Comparison of ENCODE assay signal across 25 mouse cellular contexts in genomic region chr3:14882756-14883155, GRCm38 (mm10). TPM values are rescaled to one million over a fixed set of nuclear protein-coding genes. Genes with fewer than 3 reads are reported as not detected.
A peak's percentile ranks its signal among the peaks of the same experiment; 100 is the strongest.
DNase-seq lines count a peak whose midpoint lies in the region; ATAC-seq and TF ChIP-seq lines count a peak whose summit lies in the region.
"Had no signal": no experiment of that assay in that cellular context is flagged by ENCODE, and none has a peak within 500 bp of the region (broad histone marks: within the 10 kb centered on the region; RNA-seq: fewer than 3 reads in every experiment).

No protein-coding gene starts in this region.

- peak overlapping the region; percentile 54 for H3K9ac ChIP-seq in MEL (ENCODE audit: control insufficient read depth, low read depth, low read length, poor library complexity, severe bottlenecking)
- H3K9ac ChIP-seq in liver, embryonic 12.5 days, result peak overlapping the region; percentile 52
- peak overlapping the region; percentile 43 for H3K9ac ChIP-seq in liver, embryonic 15.5 days
- H3K9ac ChIP-seq: embryonic facial prominence, embryonic 13.5 days; forebrain, embryonic 15.5 days; hindbrain, embryonic 12.5 days; hindbrain, embryonic 15.5 days had no signal

- no peaks in the 10 kb centered on the region for H3K27me3 ChIP-seq in MEL (ENCODE audit: control insufficient read depth in 1 of 2, insufficient read depth in 2 of 2, low read length in 2 of 2)
- no peaks in the 10 kb centered on the region for H3K27me3 ChIP-seq in liver, embryonic 12.5 days (replicated peaks)
- no peaks in the 10 kb centered on the region for H3K27me3 ChIP-seq in liver, embryonic 15.5 days
- H3K27me3 ChIP-seq: forebrain, embryonic 15.5 days; hindbrain, embryonic 15.5 days; Patski had no signal

- no peak overlapping the region for H3K4me3 ChIP-seq in MEL (ENCODE audit: control insufficient read depth in 1 of 2, insufficient read depth in 1 of 2, low read depth in 2 of 2, low read length in 2 of 2)
- H3K4me3 ChIP-seq in liver, embryonic 12.5 days, result no peak overlapping the region
- no peak overlapping the region for H3K4me3 ChIP-seq in liver, embryonic 15.5 days (replicated peaks)
- H3K4me3 ChIP-seq: embryonic facial prominence, embryonic 10.5 days; embryonic facial prominence, embryonic 13.5 days; forebrain, embryonic 15.5 days; heart, adult 2 months; hindbrain, embryonic 12.5 days; hindbrain, embryonic 15.5 days had no signal

- peak overlapping the region; percentile 87 for H3K27ac ChIP-seq in MEL (ENCODE audit: control insufficient read depth, low read depth, low read length)
- H3K27ac ChIP-seq in liver, embryonic 12.5 days, result peak overlapping the region; percentile 88
- H3K27ac ChIP-seq in liver, embryonic 15.5 days (replicated peaks), result peak overlapping the region; percentile 85
- H3K27ac ChIP-seq: embryonic facial prominence, embryonic 10.5 days; embryonic facial prominence, embryonic 13.5 days; forebrain, embryonic 15.5 days; heart, adult 2 months; hindbrain, embryonic 12.5 days; hindbrain, embryonic 15.5 days had no signal

- TF ChIP-seq CTCF in MEL (IDR thresholded peaks at IDR 0.05 in 2 of 3, conservative IDR thresholded peaks at IDR 0.05 in 1 of 3; ENCODE audit: control insufficient read depth in 1 of 3, insufficient read depth in 1 of 3, low read depth in 2 of 3, low read length in 3 of 3, poor library complexity in 1 of 3, severe bottlenecking in 1 of 3), result no peak

- no peaks in the 10 kb centered on the region for H3K9me3 ChIP-seq in MEL (replicated peaks; ENCODE audit: insufficient read depth, low read length)
- no peaks in the 10 kb centered on the region for H3K9me3 ChIP-seq in liver, embryonic 12.5 days (replicated peaks)
- no peaks in the 10 kb centered on the region for H3K9me3 ChIP-seq in liver, embryonic 15.5 days (replicated peaks)
- H3K9me3 ChIP-seq: embryonic facial prominence, embryonic 10.5 days; embryonic facial prominence, embryonic 13.5 days; forebrain, embryonic 15.5 days; hindbrain, embryonic 12.5 days; hindbrain, embryonic 15.5 days had no signal

- peaks cover 23% of the 10 kb centered on the region for H3K79me2 ChIP-seq in MEL (ENCODE audit: control insufficient read depth, insufficient read depth, low read length, poor library complexity)

- H3K36me3 ChIP-seq in MEL (ENCODE audit: control insufficient read depth in 1 of 2, insufficient read depth in 2 of 2, low read length in 2 of 2), result peaks cover 0 to 43% of the 10 kb centered on the region in 2 experiments; a peak in 3 of 4 replicates
- peaks cover 5% of the 10 kb centered on the region for H3K36me3 ChIP-seq in liver, embryonic 12.5 days
- H3K36me3 ChIP-seq in liver, embryonic 15.5 days (replicated peaks), result peaks cover 9% of the 10 kb centered on the region
- H3K36me3 ChIP-seq: embryonic facial prominence, embryonic 10.5 days; embryonic facial prominence, embryonic 13.5 days; forebrain, embryonic 15.5 days; hindbrain, embryonic 12.5 days; hindbrain, embryonic 15.5 days had no signal

- TF ChIP-seq EP300 in MEL (IDR thresholded peaks at IDR 0.05; ENCODE audit: low read depth in 1 of 2, low read length in 2 of 2), result peak; percentile 77 to 89

- DNase-seq in MEL (ENCODE audit: low read depth, low spot score), result peak; percentile 73
- peak; percentile 69 for DNase-seq in MEL-GATA-1-ER (ENCODE audit: extremely low read depth, low read depth)
- DNase-seq in cerebellum, postnatal 36 days, result no peak
- no peak for DNase-seq in heart, adult 9 months (ENCODE audit: low spot score in 2 of 2)
- DNase-seq in retina, embryonic 14.5 days (ENCODE audit: low spot score), result no peak
- DNase-seq in layer of hippocampus, adult 11-12 months (ENCODE audit: low spot score), result no peak
- DNase-seq: adrenal gland, postnatal 10 days; adrenal gland, postnatal 36 days; cerebellum, adult 11-12 months; cerebellum, adult 9-10 months; cerebellum, postnatal 14 days; embryo, embryonic 11 days; gastrocnemius, postnatal 10 days; gastrocnemius, postnatal 36 days; heart, adult 2 months had no signal

- peak overlapping the region; percentile 35 for H3K4me2 ChIP-seq in liver, embryonic 12.5 days
- H3K4me2 ChIP-seq in liver, embryonic 15.5 days, result peak overlapping the region; percentile 32
- H3K4me2 ChIP-seq: embryonic facial prominence, embryonic 13.5 days; forebrain, embryonic 15.5 days; heart, embryonic 11.5 days; hindbrain, embryonic 12.5 days; hindbrain, embryonic 15.5 days had no signal

- peaks cover 29 to 32% of the 10 kb centered on the region in 2 experiments for H3K4me1 ChIP-seq in MEL (ENCODE audit: control insufficient read depth in 1 of 2, insufficient read depth in 2 of 2, low read length in 2 of 2)
- peaks cover 62% of the 10 kb centered on the region for H3K4me1 ChIP-seq in liver, embryonic 12.5 days
- peaks cover 57% of the 10 kb centered on the region for H3K4me1 ChIP-seq in liver, embryonic 15.5 days (replicated peaks)
- H3K4me1 ChIP-seq: hindbrain, embryonic 12.5 days; hindbrain, embryonic 15.5 days had no signal

- TF ChIP-seq RAD21 in MEL (IDR thresholded peaks at IDR 0.05; ENCODE audit: low read depth, low read length), result no peak

- TF ChIP-seq POLR2A in MEL (IDR thresholded peaks at IDR 0.05; ENCODE audit: control insufficient read depth in 1 of 2, insufficient read depth in 1 of 2, low read depth in 1 of 2, low read length in 2 of 2, poor library complexity in 1 of 2), result 0 out of 4 replicates have a peak, but pooled peaks of 1 of the 2 experiments have one; percentile 20

- no peak for ATAC-seq in liver, embryonic 12.5 days
- ATAC-seq in liver, embryonic 15.5 days (ENCODE audit: insufficient read depth), result no peak
- ATAC-seq: CD4-positive, CD25-positive, alpha-beta regulatory T cell, adult 4 months; forebrain, embryonic 15.5 days; Patski had no signal

- 22% methylated on average over 3 of the region's 3 CpGs for WGBS in liver, embryonic 12.5 days (ENCODE audit: insufficient replicate concordance)
- 23% methylated on average over 3 of the region's 3 CpGs for WGBS in liver, embryonic 15.5 days (ENCODE audit: insufficient replicate concordance)

TF ChIP-seq in MEL, 35 proteins besides CTCF, POLR2A, EP300 and RAD21:
- TF ChIP-seq RCOR1 (IDR thresholded peaks at IDR 0.05; ENCODE audit: low read depth, low read length) (peak; percentile 81), TBP (IDR thresholded peaks at IDR 0.05; ENCODE audit: low read depth, low read length) (peak; percentile 50; the same call in 1 of the 2 replicates), ELF1 (IDR thresholded peaks at IDR 0.05; ENCODE audit: low read depth, low read length) (no peak), ZKSCAN1 (IDR thresholded peaks at IDR 0.05; ENCODE audit: low read depth, low read length) (no peak), ETS1 (IDR thresholded peaks at IDR 0.05; ENCODE audit: low read depth, low read length) (peak; percentile 71; the same call in 1 of the 2 replicates), MYB (IDR thresholded peaks at IDR 0.05; ENCODE audit: low read depth, low read length) (no peak), GABPA (IDR thresholded peaks at IDR 0.05; ENCODE audit: low read depth, low read length) (no peak), TAL1 (IDR thresholded peaks at IDR 0.05; ENCODE audit: low read length) (peak; percentile 47), GATA1 (IDR thresholded peaks at IDR 0.05; ENCODE audit: low read depth, low read length) (peak; percentile 77), TCF12 (IDR thresholded peaks at IDR 0.05; ENCODE audit: low read depth, low read length) (peak; percentile 87)

RNA-seq across cellular contexts. Expression of gene Car2, which starts 3.3 kb away (rescaled TPM):
- total RNA-seq in MEL (2012; rRNA removed), result 235 and 397 TPM in 2 replicates
- 100 to 1,000 TPM; 109 to 369 TPM for polyA plus RNA-seq in MEL (2012; ENCODE audit: insufficient read depth in 1 of 2, insufficient read length in 2 of 2, low read depth in 1 of 2, low replicate concordance in 2 of 2, missing spikeins in 1 of 2)
- polyA plus RNA-seq in liver, embryonic 12.5 days (2016; fragmentation: Nextera tagmentation; extraction: Ambion mirVana), result 2,168 and 2,210 TPM in 2 replicates
- polyA plus RNA-seq in liver, embryonic 15.5 days (2015; fragmentation: Nextera tagmentation; extraction: Ambion mirVana), result 2,386 and 2,474 TPM in 2 replicates

RNA-seq across cellular contexts. Expression of gene Car3, which starts 19.4 kb away (rescaled TPM):
- 1.7 and 1.8 TPM in 2 replicates for total RNA-seq in MEL (2012; rRNA removed)
- polyA plus RNA-seq in MEL (2012; ENCODE audit: insufficient read depth in 1 of 2, insufficient read length in 2 of 2, low read depth in 1 of 2, low replicate concordance in 2 of 2, missing spikeins in 1 of 2), result 1 to 10 TPM in 1 of 2 experiments, not detected in 1; 4.9 TPM
- polyA plus RNA-seq in liver, embryonic 12.5 days (2016; fragmentation: Nextera tagmentation; extraction: Ambion mirVana), result 8.2 and 8.5 TPM in 2 replicates
- polyA plus RNA-seq in liver, embryonic 15.5 days (2015; fragmentation: Nextera tagmentation; extraction: Ambion mirVana), result 140 and 151 TPM in 2 replicates
- polyA plus RNA-seq: CD4-positive, CD25-positive, alpha-beta regulatory T cell, adult 4 months had no signal

Comparison
In these comparisons a context has a peak if more than half of its experiments do, and no peak if none do; other contexts are left out.
1. RNA of gene Car3, which starts 19.4 kb away (polyA plus RNA-seq): 140 to 151 TPM in liver, embryonic 15.5 days; 8.2 to 8.5 TPM in liver, embryonic 12.5 days and 4.9 TPM in MEL; every median in the first group is over 10 times any median in the second.
2. DNase-seq: peak in MEL (single experiment) and MEL-GATA-1-ER (single experiment); none in cerebellum, postnatal 36 days (0 of 2), heart, adult 9 months (0 of 2), retina, embryonic 14.5 days (single experiment) and layer of hippocampus, adult 11-12 months (single experiment).
3. Peak in every context shown above with its lines, with median percentiles within 50 percentile points of each other: H3K27ac ChIP-seq and H3K9ac ChIP-seq.